Mouse (Mus musculus) right cerebral cortex, postnatal 14 days (tissue): ENCODE results near the gene Zfp646.

Source experiments
- DNase-seq: peaks from one replicate; pipeline ENCODE4 v3.0.0; 2022

Gene Zfp646

GRCm38 (mm10) chr7:127922451-127923275 lies 46.6 kb downstream of the Zfp646 start:
- no peak for DNase-seq

DNA sequence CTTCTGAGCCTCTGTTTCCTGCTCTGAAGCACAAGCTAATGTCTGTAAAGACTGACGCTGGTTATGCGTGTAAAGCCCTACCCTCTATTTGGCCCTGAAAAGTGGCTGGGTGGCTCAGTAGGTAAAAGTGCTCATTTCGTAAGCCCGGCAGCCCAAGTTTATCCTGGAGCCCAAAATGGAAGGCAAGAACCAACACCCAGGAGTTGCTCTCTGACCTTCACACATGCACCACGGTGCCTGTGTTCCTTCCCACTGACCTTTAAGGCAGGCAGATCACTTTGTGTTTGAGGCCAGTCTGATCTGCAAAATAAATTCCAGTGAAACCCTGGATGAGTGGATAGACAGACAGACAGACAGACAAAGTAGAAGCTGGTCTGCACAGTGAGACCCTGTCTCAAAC lies 47.7 kb downstream of the Zfp646 start:
- no peak for DNase-seq

- no peak for DNase-seq
These were observed 49.2 kb downstream of the Zfp646 start for GRCm38 (mm10) chr7:127925252-127925651.

DNA sequence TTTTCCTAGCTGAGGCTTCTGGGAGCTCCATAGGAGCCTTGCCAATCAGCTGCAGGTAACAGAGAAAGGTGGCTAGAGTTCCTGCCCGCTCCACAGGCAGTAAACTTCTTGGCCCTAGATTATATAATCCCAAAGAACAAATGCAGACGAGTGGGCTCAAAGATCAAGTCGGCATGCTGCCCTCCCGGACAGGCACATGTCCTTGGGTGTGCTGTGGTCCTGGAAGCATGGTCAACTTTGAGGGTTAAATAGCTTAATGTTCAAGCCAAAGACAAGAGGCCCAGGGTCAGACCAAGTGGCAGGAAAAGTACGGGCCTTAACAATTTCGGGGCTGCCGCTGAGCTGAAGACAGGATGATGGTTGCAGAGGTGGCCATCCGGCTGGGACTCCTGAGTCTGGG lies 50.0 kb downstream of the Zfp646 start:
- no peak for DNase-seq

GRCm38 (mm10) chr7:127926846-127927245 lies 50.8 kb downstream of the Zfp646 start:
- DNase-seq = no peak

DNA sequence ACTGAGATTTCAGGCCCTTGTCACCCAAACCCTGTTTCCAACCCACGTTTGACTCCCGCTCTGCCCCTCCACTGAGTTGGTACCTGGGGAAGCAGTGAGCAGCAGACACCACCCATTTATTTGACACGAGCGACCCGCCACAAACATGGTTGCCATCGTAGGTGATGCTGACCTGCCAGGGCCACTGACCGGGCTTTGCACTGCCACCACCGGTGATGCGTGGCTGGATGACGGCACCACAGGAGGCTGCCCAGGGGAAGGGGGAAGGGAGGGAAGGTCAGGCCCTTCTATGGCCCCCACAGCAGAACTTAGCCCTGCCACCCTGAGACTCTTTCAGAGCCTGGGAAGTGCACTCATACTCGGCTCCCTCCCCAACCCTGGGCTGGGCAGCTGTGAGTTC lies 51.7 kb downstream of the Zfp646 start:
- no peak for DNase-seq

GRCm38 (mm10) chr7:127928596-127928995 lies 52.6 kb downstream of the Zfp646 start:
- no peak for DNase-seq

- no peak for DNase-seq
These were observed 53.9 kb downstream of the Zfp646 start, which contains the start of gene Prss8 for GRCm38 (mm10) chr7:127929923-127930322. Gene Prss8 (minus strand): TSS chr7:127930104.

DNA sequence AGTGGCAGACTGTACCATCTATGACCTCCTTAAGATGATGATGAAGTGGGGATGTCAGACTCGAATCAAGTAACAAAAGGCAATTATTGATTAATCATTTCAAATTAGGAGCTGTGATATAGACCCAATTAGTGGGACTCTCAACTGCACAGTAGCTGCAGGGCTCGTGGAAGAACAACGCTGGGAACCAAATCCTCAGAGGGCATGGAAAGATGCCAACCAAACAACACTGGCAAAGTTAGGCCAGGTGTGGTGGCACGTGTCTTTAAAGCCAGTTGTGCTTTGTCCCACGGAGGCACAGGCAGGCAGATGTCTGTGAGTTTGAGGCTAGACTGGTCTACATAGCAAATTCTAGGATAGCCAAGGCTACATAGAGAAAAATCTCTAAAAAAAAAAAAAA lies 54.6 kb downstream of the Zfp646 start:
- no peak for DNase-seq

DNA sequence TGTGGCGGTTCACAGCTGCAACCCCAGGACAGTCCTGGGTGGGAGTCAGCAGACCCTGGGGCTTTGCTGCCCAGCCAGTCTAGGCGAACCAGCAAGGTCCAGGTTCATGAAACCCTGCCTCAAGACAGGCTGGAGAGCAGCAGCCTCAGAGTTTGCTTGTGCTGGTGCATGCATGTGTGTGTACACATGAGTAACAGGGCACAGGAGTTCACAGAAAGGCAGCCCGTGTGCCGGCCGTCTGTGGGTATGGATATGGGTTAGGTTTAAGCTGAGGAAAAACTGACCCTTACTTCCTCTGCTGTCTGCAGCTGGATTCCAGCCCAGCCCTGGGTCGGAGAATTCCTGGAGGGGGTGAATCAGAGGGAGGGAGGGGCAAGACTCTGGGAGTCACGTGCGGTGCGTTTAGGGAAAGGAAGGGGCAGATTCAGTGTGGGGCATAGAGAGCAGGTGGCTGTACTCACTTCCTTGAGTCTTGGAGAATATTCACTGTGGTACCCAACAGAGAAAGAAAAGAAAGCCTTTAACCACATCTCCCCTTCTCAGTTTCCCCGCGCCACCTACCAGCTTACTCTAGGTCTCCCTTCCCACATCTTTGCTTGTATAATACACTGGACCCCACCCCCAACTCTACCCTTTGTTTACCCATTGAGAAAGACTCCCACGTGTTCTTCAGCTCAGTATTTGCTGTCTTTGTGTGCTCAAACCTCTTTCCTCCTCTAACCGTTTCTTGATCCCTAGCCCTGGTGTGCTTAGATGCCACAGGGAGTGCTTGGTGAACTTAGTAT lies 55.5 kb downstream of the Zfp646 start:
- no peak for DNase-seq

DNA sequence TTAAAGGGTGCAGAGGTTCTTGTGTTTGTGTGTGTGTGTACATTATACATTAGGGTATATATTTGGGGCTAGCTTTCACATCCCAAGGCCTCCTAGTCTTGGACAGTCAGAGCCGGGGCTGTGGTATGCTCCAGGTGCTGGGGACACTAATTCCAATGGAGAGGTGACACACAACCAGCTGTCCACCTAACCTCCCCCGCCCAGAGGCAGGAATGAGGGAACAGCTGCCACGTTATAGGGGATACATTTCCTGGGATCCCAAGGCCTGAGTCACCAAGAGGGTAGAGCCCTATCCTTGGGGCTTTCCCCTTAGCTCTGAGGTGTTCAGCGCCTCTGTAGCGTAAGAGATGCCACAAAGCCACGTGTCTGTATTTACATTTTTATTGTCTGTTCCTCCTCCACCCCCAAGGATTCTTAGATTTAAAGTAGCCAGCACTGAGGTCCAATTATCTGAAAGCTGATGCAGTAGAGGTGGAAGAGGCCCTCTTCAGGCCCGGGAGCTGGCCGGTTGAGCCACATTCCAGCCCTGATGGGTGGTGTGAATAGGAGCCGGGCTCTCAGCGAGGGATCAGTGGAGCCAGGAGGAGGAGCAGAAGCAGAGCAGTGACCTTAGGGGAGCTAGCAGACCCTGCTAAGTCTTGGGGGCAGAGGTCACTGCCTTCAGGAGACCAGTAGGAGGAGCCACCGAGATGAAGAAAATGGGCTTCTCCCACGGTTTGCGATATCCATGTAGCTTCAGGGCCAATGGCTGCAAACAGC lies 56.4 kb downstream of the Zfp646 start:
- no peak for DNase-seq

DNA sequence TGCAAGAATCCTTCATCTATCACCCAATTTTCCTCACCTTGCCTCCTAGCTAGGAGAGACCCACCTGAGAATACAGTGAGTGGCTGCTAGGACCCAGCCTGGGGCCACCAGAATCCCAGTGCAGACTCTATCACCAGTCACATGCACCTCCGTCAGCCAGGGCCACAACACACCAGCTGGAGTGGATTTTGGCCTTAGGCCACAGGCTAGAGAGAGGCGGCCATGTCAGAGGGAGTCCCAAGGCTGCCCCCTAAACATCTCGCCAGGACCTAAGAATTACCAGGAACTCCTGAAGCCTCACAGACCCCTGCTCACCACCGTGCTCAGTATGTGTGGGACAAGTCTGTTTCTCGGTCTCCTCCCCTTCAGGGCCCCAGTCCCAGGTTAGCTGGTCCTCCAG lies 58.1 kb downstream of the Zfp646 start:
- DNase-seq = no peak

DNA sequence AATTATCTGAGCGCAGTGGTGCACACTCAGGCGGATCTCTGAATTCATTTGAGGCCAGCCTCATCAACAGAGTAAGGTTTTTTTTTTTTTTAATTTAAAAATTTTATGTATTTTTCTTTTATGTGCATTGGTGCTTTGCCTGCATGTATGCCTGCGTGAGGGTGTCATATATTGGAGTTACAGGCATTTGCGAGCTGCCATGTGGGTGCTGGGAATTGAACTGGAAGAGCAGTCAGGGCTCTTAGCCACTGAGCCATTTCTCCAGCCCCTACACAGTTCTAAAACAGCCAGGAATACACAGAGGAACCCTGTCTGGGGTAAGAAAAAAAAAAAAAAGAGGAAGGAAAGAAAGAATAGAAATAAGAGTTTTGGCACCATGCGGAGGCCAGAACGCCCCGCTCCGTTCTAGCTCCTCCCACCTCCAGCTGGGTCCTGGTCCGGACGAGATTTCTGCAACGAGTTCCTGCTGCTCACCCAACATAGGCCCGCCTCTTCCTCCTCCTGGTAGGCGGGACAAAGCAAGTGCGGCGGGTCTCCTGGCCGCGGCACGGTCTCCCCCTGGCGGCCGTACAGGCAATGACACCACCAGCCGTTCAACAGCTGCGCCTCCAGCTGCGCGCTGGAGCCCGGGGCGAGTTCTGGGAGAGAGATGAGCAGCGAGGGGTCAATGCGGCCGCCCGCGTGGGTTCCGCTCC lies 59.2 kb downstream of the Zfp646 start:
- DNase-seq = peak; percentile 93
